Mouse (Mus musculus) urinary bladder, postnatal 14 days (tissue): ENCODE results near the gene Bcl2l13.
"Not testable (repeated sequence)": the region's sequence is repeated elsewhere in the genome, so short reads cannot be mapped to it uniquely, and the experiment has no call there.

Experiments used
- DNase-seq: peaks from one replicate; pipeline ENCODE4 v3.0.0; 2021; ENCODE audit warnings: low spot score

Gene Bcl2l13

GRCm38 (mm10) chr6:120901776-120902645 lies 66.0 kb downstream of the Bcl2l13 start:
- DNase-seq = peak; percentile 26

GRCm38 (mm10) chr6:120903450-120903912 lies 67.5 kb downstream of the Bcl2l13 start:
- DNase-seq = no peak

GRCm38 (mm10) chr6:120903961-120904360 lies 67.9 kb downstream of the Bcl2l13 start:
- DNase-seq = no peak

GRCm38 (mm10) chr6:120905111-120905510 lies 69.1 kb downstream of the Bcl2l13 start:
- DNase-seq = no peak

GRCm38 (mm10) chr6:120906521-120906920 lies 70.5 kb downstream of the Bcl2l13 start:
- DNase-seq = no peak

- DNase-seq = not testable (repeated sequence)
These were observed 72.0 kb downstream of the Bcl2l13 start for GRCm38 (mm10) chr6:120907876-120908597.

- no peak for DNase-seq
These were observed 73.5 kb downstream of the Bcl2l13 start for GRCm38 (mm10) chr6:120909501-120909900.

GRCm38 (mm10) chr6:120911213-120912007 lies 75.4 kb downstream of the Bcl2l13 start:
- DNase-seq = no peak

- DNase-seq = no peak
These were observed 76.9 kb downstream of the Bcl2l13 start for GRCm38 (mm10) chr6:120912931-120913330.

- DNase-seq = no peak
These were observed 77.8 kb downstream of the Bcl2l13 start for GRCm38 (mm10) chr6:120913783-120914182.

GRCm38 (mm10) chr6:120914533-120914910 lies 78.5 kb downstream of the Bcl2l13 start:
- DNase-seq = no peak

GRCm38 (mm10) chr6:120914911-120915648 lies 79.1 kb downstream of the Bcl2l13 start:
- DNase-seq = no peak

GRCm38 (mm10) chr6:120915649-120915975 lies 79.6 kb downstream of the Bcl2l13 start:
- no peak for DNase-seq

- DNase-seq = peak; percentile 93
These were observed 80.3 kb downstream of the Bcl2l13 start, which contains the start of gene Bid for GRCm38 (mm10) chr6:120916074-120916971. Gene Bid, minus strand, starts transcription at chr6:120916853.

GRCm38 (mm10) chr6:120916972-120917881 lies 81.2 kb downstream of the Bcl2l13 start:
- DNase-seq = not testable (repeated sequence)

GRCm38 (mm10) chr6:120917975-120918374 lies 82.0 kb downstream of the Bcl2l13 start:
- no peak for DNase-seq

GRCm38 (mm10) chr6:120924791-120925321 lies 88.8 kb downstream of the Bcl2l13 start:
- DNase-seq = not testable (repeated sequence)

- DNase-seq = no peak
These were observed 90.9 kb downstream of the Bcl2l13 start for GRCm38 (mm10) chr6:120926880-120927279.

GRCm38 (mm10) chr6:120927765-120928164 lies 91.8 kb downstream of the Bcl2l13 start:
- peak; percentile 69 for DNase-seq
